Mouse (Mus musculus): ENCODE results near the gene Nefh. TPM values are rescaled to one million over a fixed set of nuclear protein-coding genes. Genes with fewer than 3 reads are reported as not detected.

The Nefh gene
- 0.17 and 0.21 TPM in 2 replicates for polyA plus RNA-seq (2014; fragmentation: Nextera tagmentation; extraction: Ambion mirVana)

DNA sequence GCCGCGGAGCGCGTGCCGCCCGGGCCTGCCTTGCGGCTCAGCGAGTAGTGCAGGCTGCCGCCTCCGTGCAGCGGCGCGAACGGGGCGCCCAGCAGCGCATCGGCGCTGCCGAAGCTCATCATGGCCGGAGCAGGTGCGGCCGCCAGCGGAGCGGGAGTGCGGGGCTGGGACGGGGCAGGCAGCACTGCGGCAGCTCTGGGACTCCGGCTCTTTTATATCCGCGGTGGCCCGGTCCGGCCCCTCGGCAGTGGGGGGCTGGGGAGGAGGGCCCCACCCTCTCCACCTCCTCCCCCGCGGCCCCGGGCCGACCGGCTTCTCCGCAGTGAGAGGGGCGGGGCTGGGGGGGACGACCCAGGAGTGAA lies at the start of gene Nefh:
Nefh (minus strand) TSS at position 252 of the 362 bp plus-strand sequence.
- no peak within 1 kb of the TSS; the same call in 1 of the 2 replicates for H3K27ac ChIP-seq (ENCODE audit: low read depth, low read length)
- ATAC-seq (replicated peaks; ENCODE audit: low FRiP score): peak; percentile 34
- H3K9me3 ChIP-seq (ENCODE audit: control insufficient read depth, low read length): no peaks in the 10 kb centered on the region
- DNase-seq (ENCODE audit: low spot score): no peak
- H3K4me1 ChIP-seq (replicated peaks; ENCODE audit: control insufficient read depth, insufficient read depth, low read length): peaks cover 9% of the 10 kb centered on the region; the same call in 1 of the 2 replicates
- peaks cover 66% of the 10 kb centered on the region for H3K27me3 ChIP-seq (ENCODE audit: control insufficient read depth, insufficient read depth, low read length)
- H3K4me2 ChIP-seq (ENCODE audit: low read depth, low read length, severe bottlenecking): peak within 1 kb of the TSS; percentile 73
- H3K9ac ChIP-seq (ENCODE audit: low read length): peak within 1 kb of the TSS; percentile 27; the same call in 1 of the 2 replicates
- H3K36me3 ChIP-seq (ENCODE audit: control insufficient read depth, insufficient read depth, low read length): no peaks in the 10 kb centered on the region
- H3K4me3 ChIP-seq (ENCODE audit: low read depth, low read length): peak within 1 kb of the TSS; percentile 47
- under 1% methylated on average over 37 of the region's 41 CpGs for WGBS

DNA sequence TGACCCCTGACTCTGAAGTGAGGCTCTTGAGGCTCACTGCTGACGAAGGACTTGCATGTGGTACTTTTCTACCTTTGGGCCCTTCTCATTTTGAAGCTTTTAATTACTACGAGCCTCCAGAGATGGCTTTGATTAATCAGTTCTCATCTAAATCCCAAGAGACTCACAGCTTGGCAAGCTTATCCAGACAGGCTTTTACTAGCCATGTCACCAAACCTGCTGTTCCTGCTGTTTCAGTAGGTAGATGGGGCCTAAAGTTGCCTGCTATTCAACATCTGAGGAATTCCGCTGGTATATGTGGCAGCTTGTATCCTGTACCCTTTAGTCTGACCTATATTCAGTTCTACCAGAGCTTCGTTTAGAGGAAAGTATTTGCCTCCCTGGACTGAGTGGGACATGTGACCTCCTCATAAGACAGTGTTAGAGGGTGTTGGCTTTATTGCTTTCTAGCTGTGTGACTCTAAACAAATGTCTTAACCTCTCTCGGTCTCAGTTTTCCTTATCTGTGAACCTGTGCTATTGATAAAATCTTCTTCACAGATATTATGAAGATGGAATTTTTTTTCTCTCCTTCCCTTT lies 48.8 kb upstream of the Nefh start:
- no peak overlapping the region for H3K4me2 ChIP-seq (ENCODE audit: low read depth, low read length, severe bottlenecking)
- 87% methylated on average over 5 of the region's 5 CpGs for WGBS
- H3K9ac ChIP-seq (ENCODE audit: low read length): no peak overlapping the region
- H3K27ac ChIP-seq (ENCODE audit: low read depth, low read length): no peak overlapping the region
- no peak for ATAC-seq (replicated peaks; ENCODE audit: low FRiP score)
- H3K4me3 ChIP-seq (ENCODE audit: low read depth, low read length): no peak overlapping the region
- no peaks in the 10 kb centered on the region for H3K36me3 ChIP-seq (ENCODE audit: control insufficient read depth, insufficient read depth, low read length)
- no peaks in the 10 kb centered on the region for H3K9me3 ChIP-seq (ENCODE audit: control insufficient read depth, low read length)
- H3K4me1 ChIP-seq (replicated peaks; ENCODE audit: control insufficient read depth, insufficient read depth, low read length): peaks cover 3% of the 10 kb centered on the region; the same call in 1 of the 2 replicates
- DNase-seq (ENCODE audit: low spot score): no peak
- H3K27me3 ChIP-seq (ENCODE audit: control insufficient read depth, insufficient read depth, low read length): no peaks in the 10 kb centered on the region

DNA sequence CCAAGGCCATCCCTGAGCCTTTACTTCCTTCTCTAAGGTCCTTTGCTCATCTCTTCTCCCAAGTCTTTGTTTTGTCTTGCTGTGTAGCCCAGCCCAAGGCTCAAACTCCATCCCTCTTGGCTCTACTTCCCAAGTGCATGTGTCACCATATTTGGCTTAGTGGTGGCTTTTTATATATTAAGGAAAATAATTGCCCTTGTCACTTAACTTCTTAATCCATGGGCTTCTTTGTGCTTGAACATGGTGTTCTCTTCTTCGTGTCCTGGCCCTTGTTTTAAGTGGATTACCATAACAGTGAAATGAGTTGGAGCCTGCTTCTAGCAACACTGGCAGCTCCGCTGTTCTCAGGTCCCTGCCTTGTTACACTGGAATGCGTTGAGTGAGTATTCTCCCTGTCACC lies 47.8 kb upstream of the Nefh start:
- Histone ChIP-seq H3K27ac (ENCODE audit: low read depth, low read length) (no peak overlapping the region), H3K9ac (ENCODE audit: low read length) (no peak overlapping the region), H3K4me2 (ENCODE audit: low read depth, low read length, severe bottlenecking) (no peak overlapping the region), H3K4me3 (ENCODE audit: low read depth, low read length) (no peak overlapping the region), H3K27me3 (ENCODE audit: control insufficient read depth, insufficient read depth, low read length) (no peaks in the 10 kb centered on the region), H3K9me3 (ENCODE audit: control insufficient read depth, low read length) (no peaks in the 10 kb centered on the region), H3K36me3 (ENCODE audit: control insufficient read depth, insufficient read depth, low read length) (no peaks in the 10 kb centered on the region; the same call in 1 of the 2 replicates), H3K4me1 (replicated peaks; ENCODE audit: control insufficient read depth, insufficient read depth, low read length) (peaks cover 3% of the 10 kb centered on the region; the same call in 1 of the 2 replicates)
- ATAC-seq (replicated peaks; ENCODE audit: low FRiP score) (no peak), DNase-seq (ENCODE audit: low spot score) (no peak)
- WGBS: 93% methylated on average over 3 of the region's 3 CpGs

GRCm38 (mm10) chr11:4992471-4992870 lies 44.6 kb upstream of the Nefh start:
- WGBS: 84% methylated on average over 2 of the region's 2 CpGs
- no peak for DNase-seq (ENCODE audit: low spot score)
- no peak overlapping the region for H3K9ac ChIP-seq (ENCODE audit: low read length)
- no peaks in the 10 kb centered on the region for H3K27me3 ChIP-seq (ENCODE audit: control insufficient read depth, insufficient read depth, low read length)
- ATAC-seq (replicated peaks; ENCODE audit: low FRiP score): no peak
- H3K4me2 ChIP-seq (ENCODE audit: low read depth, low read length, severe bottlenecking): no peak overlapping the region
- H3K36me3 ChIP-seq (ENCODE audit: control insufficient read depth, insufficient read depth, low read length): no peaks in the 10 kb centered on the region; the same call in 1 of the 2 replicates
- H3K4me1 ChIP-seq (replicated peaks; ENCODE audit: control insufficient read depth, insufficient read depth, low read length): peaks cover 6% of the 10 kb centered on the region; the same call in 1 of the 2 replicates
- H3K27ac ChIP-seq (ENCODE audit: low read depth, low read length): no peak overlapping the region
- no peak overlapping the region for H3K4me3 ChIP-seq (ENCODE audit: low read depth, low read length)
- H3K9me3 ChIP-seq (ENCODE audit: control insufficient read depth, low read length): no peaks in the 10 kb centered on the region

DNA sequence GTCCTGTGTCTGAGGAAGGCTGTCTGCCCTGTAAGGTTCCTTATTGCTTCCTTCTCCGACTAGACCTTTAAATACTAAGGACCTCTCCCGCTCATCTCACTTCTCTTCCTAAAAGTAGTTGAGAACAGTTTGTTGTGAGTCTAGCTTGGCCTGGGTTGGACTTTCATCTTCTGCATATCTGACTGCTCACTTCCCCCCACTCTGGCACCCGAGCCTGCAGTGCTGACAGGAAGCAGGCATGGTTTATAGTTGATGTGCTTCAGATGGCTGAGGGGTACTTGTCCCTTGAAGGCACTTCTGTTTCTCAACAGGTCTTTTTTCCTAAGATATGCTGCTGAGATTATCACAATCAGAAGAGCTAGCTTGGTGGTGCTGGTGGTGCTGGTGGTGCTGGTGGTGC lies 41.3 kb upstream of the Nefh start:
- Histone ChIP-seq H3K27me3 (ENCODE audit: control insufficient read depth, insufficient read depth, low read length) (no peaks in the 10 kb centered on the region), H3K36me3 (ENCODE audit: control insufficient read depth, insufficient read depth, low read length) (no peaks in the 10 kb centered on the region; the same call in 1 of the 2 replicates), H3K27ac (ENCODE audit: low read depth, low read length) (no peak overlapping the region), H3K9ac (ENCODE audit: low read length) (no peak overlapping the region), H3K4me3 (ENCODE audit: low read depth, low read length) (no peak overlapping the region), H3K4me2 (ENCODE audit: low read depth, low read length, severe bottlenecking) (no peak overlapping the region), H3K4me1 (replicated peaks; ENCODE audit: control insufficient read depth, insufficient read depth, low read length) (peaks cover 7% of the 10 kb centered on the region; the same call in 1 of the 2 replicates), H3K9me3 (ENCODE audit: control insufficient read depth, low read length) (no peaks in the 10 kb centered on the region)
- 91% methylated on average over 3 of the region's 3 CpGs for whole genome bisulfite sequencing
- ATAC-seq (replicated peaks; ENCODE audit: low FRiP score): no peak
- DNase-seq (ENCODE audit: low spot score): no peak

DNA sequence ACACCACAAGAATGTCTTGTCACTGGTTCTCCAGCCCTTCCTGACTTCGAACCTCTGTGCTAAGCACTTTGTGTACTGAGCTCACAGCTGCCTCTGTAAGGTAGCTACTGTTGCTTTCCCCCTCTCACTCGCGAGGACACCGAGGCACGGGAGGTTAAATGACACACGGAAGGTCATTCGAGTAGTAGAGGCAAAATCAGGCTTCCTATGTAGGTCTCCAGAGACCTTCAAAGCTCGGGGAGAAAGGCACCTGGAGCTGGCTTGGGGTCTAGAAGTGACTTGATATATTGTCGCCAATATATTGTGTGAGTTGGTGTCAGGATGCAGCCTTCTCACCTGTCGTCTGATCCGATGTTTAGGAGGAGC lies 39.6 kb upstream of the Nefh start:
- Histone ChIP-seq H3K9me3 (ENCODE audit: control insufficient read depth, low read length) (no peaks in the 10 kb centered on the region), H3K4me3 (ENCODE audit: low read depth, low read length) (peak overlapping the region; percentile 71), H3K36me3 (ENCODE audit: control insufficient read depth, insufficient read depth, low read length) (no peaks in the 10 kb centered on the region; the same call in 1 of the 2 replicates), H3K27me3 (ENCODE audit: control insufficient read depth, insufficient read depth, low read length) (no peaks in the 10 kb centered on the region), H3K4me2 (ENCODE audit: low read depth, low read length, severe bottlenecking) (peak overlapping the region; percentile 95), H3K9ac (ENCODE audit: low read length) (peak overlapping the region; percentile 68), H3K4me1 (replicated peaks; ENCODE audit: control insufficient read depth, insufficient read depth, low read length) (peaks cover 7% of the 10 kb centered on the region; the same call in 1 of the 2 replicates), H3K27ac (ENCODE audit: low read depth, low read length) (no peak overlapping the region)
- WGBS: 57% methylated on average over 11 of the region's 11 CpGs
- ATAC-seq (replicated peaks; ENCODE audit: low FRiP score) (no peak), DNase-seq (ENCODE audit: low spot score) (no peak)

DNA sequence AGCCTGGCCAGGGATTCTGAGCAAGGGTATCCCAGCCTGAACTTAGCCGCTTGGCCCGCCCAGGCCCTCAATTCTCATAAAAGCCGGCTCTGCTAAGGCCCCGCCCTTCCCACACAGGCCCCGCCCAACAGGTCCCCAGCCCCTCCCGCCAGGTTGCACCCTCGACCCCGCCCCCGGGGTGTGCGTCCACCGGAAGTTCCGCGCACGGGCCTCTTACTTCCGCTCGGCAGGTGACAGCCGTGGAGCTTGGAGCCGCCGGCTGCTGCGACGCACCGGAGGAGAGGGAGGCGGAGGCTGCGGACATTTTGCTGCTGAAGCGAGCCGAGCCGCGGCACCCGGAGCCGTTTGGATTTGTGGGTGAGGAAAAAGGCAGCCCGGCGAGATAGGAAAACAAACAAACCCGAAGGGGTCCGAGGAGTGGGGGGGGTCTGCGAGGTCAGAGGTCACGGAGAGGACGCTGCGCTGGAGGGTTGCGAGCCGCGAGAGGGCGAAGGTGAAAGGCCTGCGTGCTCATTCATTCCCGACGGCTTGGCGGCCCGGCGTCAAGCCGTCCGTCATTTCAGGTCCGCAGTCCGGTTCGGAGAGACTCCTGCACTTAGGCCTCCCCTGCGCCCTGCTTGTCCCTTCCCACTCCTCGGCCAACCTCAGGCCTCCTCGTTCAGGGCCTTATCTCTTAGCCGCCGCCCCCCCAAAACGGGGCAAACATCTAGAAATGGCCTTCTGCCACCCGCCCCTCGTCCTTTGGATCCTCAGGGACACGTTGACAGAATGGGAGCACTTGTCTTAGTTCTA lies 39.0 kb upstream of the Nefh start, which contains the start of gene Ap1b1:
Ap1b1 (plus strand) TSS at position 130 of the 792 bp plus-strand sequence.
- peak within 1 kb of the TSS; percentile 18; the same call in 1 of the 2 replicates for H3K27ac ChIP-seq (ENCODE audit: low read depth, low read length)
- peak within 1 kb of the TSS; percentile 71 for H3K4me3 ChIP-seq (ENCODE audit: low read depth, low read length)
- peak within 1 kb of the TSS; percentile 68 for H3K9ac ChIP-seq (ENCODE audit: low read length)
- H3K27me3 ChIP-seq (ENCODE audit: control insufficient read depth, insufficient read depth, low read length): no peaks in the 10 kb centered on the region
- H3K36me3 ChIP-seq (ENCODE audit: control insufficient read depth, insufficient read depth, low read length): no peaks in the 10 kb centered on the region; the same call in 1 of the 2 replicates
- H3K9me3 ChIP-seq (ENCODE audit: control insufficient read depth, low read length): no peaks in the 10 kb centered on the region
- peaks cover 7% of the 10 kb centered on the region; the same call in 1 of the 2 replicates for H3K4me1 ChIP-seq (replicated peaks; ENCODE audit: control insufficient read depth, insufficient read depth, low read length)
- WGBS: 1% methylated on average over 56 of the region's 62 CpGs
- H3K4me2 ChIP-seq (ENCODE audit: low read depth, low read length, severe bottlenecking): peak within 1 kb of the TSS; percentile 95
- ATAC-seq (replicated peaks; ENCODE audit: low FRiP score): peak; percentile 93
- peak; percentile 97 for DNase-seq (ENCODE audit: low spot score)

DNA sequence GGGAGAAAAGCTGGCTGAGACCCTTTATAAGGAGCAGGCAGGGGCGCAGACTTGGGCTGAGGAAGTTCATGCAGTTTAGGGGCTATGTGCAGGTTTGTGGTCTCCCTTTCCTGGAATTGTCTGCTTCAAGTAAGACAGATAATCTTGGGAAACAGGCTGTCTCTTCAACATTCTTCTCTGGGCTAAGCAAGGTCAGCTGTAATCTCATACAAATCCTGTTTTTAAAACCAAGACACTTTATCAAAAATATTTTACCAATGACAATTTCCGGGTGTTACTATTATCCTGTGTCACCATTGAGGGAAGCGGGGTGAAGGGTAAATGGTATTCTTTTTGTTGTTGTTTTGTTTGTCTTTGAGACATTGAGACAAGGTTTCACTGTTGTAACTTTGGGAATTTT lies 36.9 kb upstream of the Nefh start:
- Histone ChIP-seq H3K4me2 (ENCODE audit: low read depth, low read length, severe bottlenecking) (no peak overlapping the region), H3K9me3 (ENCODE audit: control insufficient read depth, low read length) (no peaks in the 10 kb centered on the region), H3K36me3 (ENCODE audit: control insufficient read depth, insufficient read depth, low read length) (no peaks in the 10 kb centered on the region), H3K4me1 (replicated peaks; ENCODE audit: control insufficient read depth, insufficient read depth, low read length) (peaks cover 7% of the 10 kb centered on the region; the same call in 1 of the 2 replicates), H3K27ac (ENCODE audit: low read depth, low read length) (no peak overlapping the region), H3K4me3 (ENCODE audit: low read depth, low read length) (no peak overlapping the region), H3K27me3 (ENCODE audit: control insufficient read depth, insufficient read depth, low read length) (no peaks in the 10 kb centered on the region), H3K9ac (ENCODE audit: low read length) (no peak overlapping the region)
- DNase-seq (ENCODE audit: low spot score) (no peak), ATAC-seq (replicated peaks; ENCODE audit: low FRiP score) (no peak)
- WGBS: 83% methylated on average over 3 of the region's 3 CpGs
